Mouse (Mus musculus): ENCODE measurements around the gene Itgav.

Itgav gene

DNA sequence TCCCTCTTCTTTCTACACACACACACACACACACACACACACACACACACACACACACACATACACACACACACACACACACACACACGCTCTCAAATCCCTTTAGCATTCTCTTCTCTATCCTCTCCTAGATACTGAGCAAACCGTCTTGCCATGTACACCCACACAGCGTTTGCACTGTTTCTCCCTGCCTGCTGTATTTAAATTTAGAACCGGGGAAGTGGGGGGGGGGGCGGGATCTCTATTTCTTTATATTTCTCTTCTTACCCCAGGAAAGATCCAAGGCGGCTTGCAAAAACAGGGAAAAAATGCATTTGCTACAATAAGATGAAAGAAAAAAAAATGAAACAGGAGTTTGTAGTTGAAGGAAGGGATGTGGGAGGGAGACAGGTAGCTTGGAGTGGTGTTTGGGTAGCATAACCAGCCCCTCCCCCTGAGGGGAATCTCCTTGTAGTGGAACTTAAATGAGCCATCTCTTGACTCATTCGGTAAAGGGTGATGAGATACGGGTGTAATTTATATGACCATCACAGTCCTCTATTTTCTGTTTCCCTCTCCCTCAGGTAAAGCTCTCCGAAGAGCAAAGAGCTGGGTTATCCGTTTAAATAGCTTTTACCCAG is 89.2 kb downstream of the Itgav start:
- no peak for DNase-seq (ENCODE audit: low read depth, low spot score)

DNA sequence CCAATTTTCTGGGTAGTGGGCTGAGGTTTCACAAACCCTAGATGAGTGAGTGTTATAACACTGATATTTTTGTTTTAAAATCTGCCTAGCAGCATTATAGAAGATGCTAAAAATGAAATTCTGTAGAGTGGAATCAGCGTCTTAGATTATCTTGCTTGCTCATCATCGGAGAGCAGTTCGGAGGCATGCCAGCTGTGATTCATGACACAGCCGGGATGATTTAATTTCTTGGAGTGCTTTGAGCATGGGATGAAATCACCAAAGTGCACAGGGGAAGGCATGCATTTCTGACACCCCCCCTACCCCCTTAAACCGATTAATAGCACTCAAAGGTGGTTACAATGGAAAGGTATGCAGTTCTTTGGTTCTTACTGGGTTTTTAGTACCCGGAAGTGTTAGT is 89.8 kb downstream of the Itgav start:
- DNase-seq (ENCODE audit: low read depth, low spot score): no peak

DNA sequence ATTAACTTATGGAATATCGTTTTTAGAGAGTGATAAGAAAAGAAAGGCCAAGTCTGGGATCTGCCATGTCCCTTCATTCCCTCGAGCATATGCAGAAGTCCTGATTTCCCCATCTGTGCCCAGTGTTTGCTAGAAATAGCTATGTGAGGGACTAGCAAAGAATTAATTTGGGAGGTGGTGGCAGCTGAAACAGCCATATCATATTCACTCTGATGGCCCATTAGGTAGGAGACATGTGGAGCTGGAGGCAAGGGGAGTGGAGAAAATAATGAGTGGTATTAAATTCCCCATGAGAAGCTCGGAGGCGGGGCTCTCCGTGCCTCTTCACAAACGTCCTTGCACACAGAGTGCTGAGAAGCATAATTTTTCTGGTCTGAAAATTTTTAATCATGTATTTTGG is 92.0 kb downstream of the Itgav start:
- DNase-seq (ENCODE audit: low read depth, low spot score): no peak

DNA sequence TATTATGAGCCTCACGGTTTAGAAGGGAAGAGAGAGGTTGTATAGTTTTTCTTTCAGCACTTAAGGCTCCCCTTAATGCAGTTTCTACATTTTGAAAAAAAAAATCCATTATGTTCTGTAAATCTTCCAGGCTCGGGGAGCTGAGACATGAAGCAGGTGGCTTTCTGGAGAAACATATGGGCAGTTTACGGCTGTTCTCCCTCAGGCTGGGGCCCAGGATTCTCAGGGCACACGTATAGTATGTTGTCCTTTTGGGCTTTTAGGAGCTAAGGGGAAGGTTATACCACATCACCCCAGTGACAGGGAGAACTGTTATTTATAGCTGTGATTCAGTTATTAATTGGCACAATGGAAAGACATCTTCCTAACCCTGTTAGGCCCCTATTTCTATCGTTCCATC is 101.0 kb downstream of the Itgav start:
- DNase-seq (ENCODE audit: low read depth, low spot score): no peak

DNA sequence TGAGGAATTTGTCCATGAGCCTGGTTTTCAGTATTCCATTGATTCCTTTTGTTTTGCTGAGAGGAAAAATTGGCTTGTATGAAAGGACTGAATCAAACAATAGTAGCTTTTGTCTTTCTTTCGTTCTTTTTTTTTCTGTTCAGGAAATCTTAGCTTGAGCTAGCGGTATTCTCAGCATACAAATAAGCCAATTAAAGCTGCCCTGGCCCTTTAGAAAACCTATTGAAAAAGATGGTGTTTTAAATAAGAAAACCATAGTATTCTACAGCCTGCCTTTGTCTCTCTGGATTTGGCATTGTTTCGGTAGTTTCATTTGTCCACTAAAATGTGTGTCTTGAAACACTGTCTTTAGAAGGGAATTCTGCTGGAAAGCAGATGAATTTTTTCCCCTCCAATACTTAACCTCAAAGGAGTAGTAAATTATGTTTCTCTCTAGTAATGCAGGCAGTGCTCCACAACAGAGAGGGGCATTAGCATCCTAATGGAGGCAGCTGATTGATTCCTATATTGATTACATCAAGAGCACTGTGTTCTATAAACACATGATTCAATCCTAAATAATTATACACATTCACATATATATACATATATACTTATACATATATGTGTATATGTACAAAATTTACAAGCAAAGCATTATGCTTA is 104.8 kb downstream of the Itgav start:
- no peak for DNase-seq (ENCODE audit: low read depth, low spot score)

DNA sequence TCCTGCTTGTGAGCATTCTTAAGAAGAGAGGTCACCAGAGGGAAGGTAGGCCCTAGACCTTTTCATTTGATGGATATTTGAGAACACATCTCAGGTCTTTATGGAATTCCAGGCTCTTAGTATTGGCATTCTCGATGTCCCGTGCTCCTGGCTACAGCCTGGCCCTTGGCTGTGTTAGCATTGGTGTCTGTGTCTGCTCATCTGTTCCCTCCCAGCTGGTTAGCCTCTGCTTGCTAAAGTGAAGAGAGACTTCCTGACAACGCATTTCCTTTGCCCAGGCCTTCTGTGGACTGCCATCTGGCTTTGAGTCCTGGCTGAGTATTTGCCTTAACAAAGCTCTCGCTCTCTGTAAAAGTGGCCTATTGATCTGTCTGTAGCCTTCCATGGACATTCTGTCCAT is 108.7 kb downstream of the Itgav start:
- no peak for DNase-seq (ENCODE audit: low read depth, low spot score)

DNA sequence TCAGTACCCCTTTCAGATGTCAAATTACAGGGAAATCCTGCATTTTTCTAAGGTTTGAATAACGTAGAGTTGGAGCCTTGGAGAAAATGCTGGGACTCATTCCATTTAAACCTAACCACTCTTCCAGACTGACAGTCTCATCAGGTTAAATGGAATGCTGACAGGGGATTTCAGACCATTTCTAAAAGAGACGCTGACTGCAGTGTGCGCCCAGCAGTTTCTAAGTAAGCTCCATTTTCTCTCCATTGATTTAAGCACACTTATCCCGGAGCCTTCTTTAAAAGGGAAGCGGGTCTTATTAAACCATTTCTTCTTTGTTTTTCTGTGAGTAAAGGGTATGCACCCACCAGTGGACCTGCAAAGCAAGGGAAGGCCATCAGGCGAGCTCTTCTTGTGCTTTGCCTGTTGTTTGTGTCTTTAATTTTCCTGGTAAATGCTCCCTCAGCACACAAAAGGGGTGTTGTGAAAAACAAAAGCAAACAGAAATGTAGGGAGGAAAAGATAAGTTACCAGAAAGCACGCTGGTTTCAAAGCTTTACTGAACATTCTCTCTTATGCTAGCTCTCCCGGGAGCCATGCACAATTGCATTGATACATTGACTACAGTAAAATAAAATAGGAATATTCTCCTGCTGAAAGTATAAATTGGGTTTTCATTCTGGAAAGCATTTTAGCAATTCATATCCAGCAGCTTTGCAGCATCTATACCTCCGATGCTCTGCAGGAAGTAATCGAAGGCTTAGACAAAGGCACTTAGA is 111.3 kb downstream of the Itgav start:
- no peak for DNase-seq (ENCODE audit: low read depth, low spot score)

DNA sequence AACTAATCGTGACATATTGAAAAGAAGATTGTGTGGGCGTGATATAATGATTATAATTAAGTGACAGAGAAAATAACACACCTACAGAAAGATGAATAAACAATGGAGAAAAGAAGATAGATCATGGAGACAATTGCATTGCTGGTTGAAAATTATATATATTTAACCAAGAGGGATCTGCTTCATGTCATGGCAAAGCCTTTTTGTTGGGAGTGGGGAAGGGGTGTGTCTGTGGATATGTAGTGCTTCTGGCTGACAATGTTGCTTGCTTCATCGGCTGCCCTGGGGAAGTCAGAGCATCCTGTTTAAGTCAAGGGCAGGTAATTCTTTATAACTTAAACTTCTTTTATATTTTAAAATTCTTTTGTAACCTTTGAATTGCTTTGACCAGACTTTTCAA is 124.3 kb downstream of the Itgav start:
- DNase-seq (ENCODE audit: low read depth, low spot score): no peak

DNA sequence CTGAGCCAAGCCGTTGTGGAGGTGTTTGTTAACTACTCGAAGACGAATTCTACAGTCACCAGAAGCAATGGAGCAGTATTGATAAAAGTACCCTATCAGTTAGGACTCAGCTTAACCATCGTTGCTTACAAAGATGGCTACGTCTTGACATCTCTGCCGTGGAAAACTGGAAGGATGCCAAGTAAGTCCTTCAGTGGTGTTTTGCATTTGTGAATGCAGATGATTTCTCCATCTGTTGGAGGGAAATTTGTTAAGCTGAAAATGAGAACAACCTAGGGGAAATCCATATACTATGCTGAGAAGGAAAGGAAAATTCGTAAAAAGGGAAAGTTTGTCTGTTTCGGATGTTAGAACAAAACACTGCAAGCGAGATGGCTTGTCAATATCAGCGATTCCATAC is 129.2 kb downstream of the Itgav start:
- no peak for DNase-seq (ENCODE audit: low read depth, low spot score)

DNA sequence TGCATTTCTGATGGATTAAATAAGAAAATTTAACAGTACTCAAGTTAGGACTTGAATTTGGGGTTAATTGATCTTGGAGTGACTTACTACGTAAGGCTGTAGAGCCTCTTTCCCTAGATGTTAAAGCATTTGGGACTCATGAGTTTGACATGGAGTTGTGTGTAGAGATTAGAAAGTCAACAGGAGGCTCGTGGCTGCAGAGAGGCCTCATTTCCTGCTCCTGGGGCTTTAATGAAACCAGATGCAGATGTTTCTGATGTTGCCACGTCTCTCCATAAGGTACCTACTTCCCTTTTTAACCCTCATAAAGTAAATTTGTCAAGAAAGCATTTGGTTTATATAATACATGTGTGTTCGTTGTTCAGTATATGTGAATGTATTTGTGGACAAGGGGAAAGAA is 132.0 kb downstream of the Itgav start:
- DNase-seq (ENCODE audit: low read depth, low spot score): no peak
